ENCODE assay signal across 18 mouse cellular contexts in the genomic region with DNA sequence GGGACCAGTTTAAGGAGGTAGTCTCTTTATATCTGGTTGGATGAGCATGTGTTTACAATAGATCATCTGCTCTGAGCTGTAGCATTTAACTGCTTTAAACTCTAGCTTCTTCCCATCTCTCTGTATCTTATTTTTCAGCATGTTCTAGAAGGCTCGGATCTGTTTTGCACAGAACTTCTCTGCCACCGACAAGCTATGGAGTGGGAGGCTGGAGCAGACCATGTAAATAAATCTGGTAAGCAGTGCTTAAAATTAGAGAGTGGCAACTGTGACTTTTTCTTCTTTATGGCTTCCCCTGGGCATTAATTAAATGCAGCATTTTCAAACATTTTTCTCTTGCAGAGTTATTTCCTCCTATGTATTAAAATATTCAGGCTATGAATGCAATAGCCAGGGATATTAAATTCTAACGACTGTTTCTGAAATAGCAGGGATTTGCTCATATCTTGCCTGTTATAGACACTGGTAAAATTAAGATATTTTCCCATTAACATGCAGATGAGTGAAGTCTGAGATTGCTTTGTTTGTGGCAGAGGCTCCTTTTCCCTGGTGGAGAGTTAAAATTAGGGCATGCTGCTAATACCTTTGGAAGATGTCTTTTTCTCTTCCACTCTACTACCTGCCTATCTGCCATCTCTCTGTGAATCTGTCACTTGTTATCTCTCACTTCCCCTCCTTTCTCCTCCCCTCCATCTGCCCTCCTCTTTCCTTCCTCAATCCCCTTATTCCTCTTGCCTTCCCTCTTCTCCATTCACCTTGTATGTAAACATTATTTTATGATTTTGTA.
DNase-seq lines count a peak whose midpoint lies in the region; ATAC-seq and TF ChIP-seq lines count a peak whose summit lies in the region.
"Had no signal": no experiment of that assay in that cellular context is flagged by ENCODE, and none has a peak within 500 bp of the region (broad histone marks: within the 10 kb centered on the region; RNA-seq: fewer than 3 reads in every experiment).

No protein-coding gene starts in this region.

- DNase-seq in forebrain, postnatal 0 days = no peak
- DNase-seq in forebrain, embryonic 11.5 days (ENCODE audit: low spot score) = no peak
- no peak for DNase-seq in left cerebral cortex, adult 2 months (ENCODE audit: extremely low spot score in 1 of 2, low spot score in 2 of 2)
- DNase-seq in left cerebral cortex, postnatal 4 days = no peak
- DNase-seq in brain, adult 2 months (ENCODE audit: low read depth, low spot score) = peak; percentile 84
- DNase-seq in layer of hippocampus, adult 9-10 months (ENCODE audit: low spot score) = peak; percentile 33
- no peak for DNase-seq in thymus, adult 18-20 months
- DNase-seq: adrenal gland, postnatal 36 days; B cell, adult 2 months; cerebellum, postnatal 36 days; gastrocnemius, postnatal 10 days; liver, postnatal 0 days; lung, postnatal 4 days had no signal

- ATAC-seq in forebrain, postnatal 0 days = no peak; the same call in 1 of the 2 replicates
- no peak for ATAC-seq in forebrain, embryonic 11.5 days (replicated peaks; ENCODE audit: low FRiP score)
- no peak for ATAC-seq in monocyte, adult 5-6 weeks (replicated peaks; ENCODE audit: insufficient number of reproducible peaks, low FRiP score, low TSS enrichment, poor library complexity, severe bottlenecking)
- ATAC-seq: inflammation-experienced regulatory T-cells, adult 6 months; liver, postnatal 0 days; Patski had no signal

- no peak overlapping the region for H3K4me3 ChIP-seq in forebrain, postnatal 0 days (ENCODE audit: low read depth, low read length)
- H3K4me3 ChIP-seq in forebrain, embryonic 11.5 days (ENCODE audit: low read depth, low read length) = no peak overlapping the region
- H3K4me3 ChIP-seq in left cerebral cortex, adult 2 months = no peak overlapping the region
- H3K4me3 ChIP-seq: embryonic facial prominence, embryonic 13.5 days; kidney, embryonic 15.5 days had no signal

- peaks cover 4% of the 10 kb centered on the region for H3K4me1 ChIP-seq in forebrain, postnatal 0 days (ENCODE audit: insufficient read depth)
- H3K4me1 ChIP-seq in forebrain, embryonic 11.5 days (replicated peaks; ENCODE audit: control insufficient read depth, insufficient read depth, low read length) = no peaks in the 10 kb centered on the region
- H3K4me1 ChIP-seq: embryonic facial prominence, embryonic 13.5 days; kidney, embryonic 15.5 days had no signal

- 48% methylated on average over 3 of the region's 3 CpGs for WGBS in forebrain, postnatal 0 days
- 81% methylated on average over 3 of the region's 3 CpGs for WGBS in forebrain, embryonic 11.5 days

- H3K4me2 ChIP-seq in forebrain, postnatal 0 days (ENCODE audit: low read depth) = no peak overlapping the region
- H3K4me2 ChIP-seq in forebrain, embryonic 11.5 days (ENCODE audit: low read depth, low read length, severe bottlenecking) = no peak overlapping the region
- H3K4me2 ChIP-seq: embryonic facial prominence, embryonic 13.5 days; kidney, embryonic 15.5 days had no signal

- no peaks in the 10 kb centered on the region for H3K9me3 ChIP-seq in forebrain, postnatal 0 days (ENCODE audit: low read length)
- no peaks in the 10 kb centered on the region for H3K9me3 ChIP-seq in forebrain, embryonic 11.5 days (ENCODE audit: control insufficient read depth, low read length)
- H3K9me3 ChIP-seq: embryonic facial prominence, embryonic 13.5 days; kidney, embryonic 15.5 days had no signal

- H3K9ac ChIP-seq in forebrain, postnatal 0 days = no peak overlapping the region
- H3K9ac ChIP-seq in forebrain, embryonic 11.5 days (ENCODE audit: low read length) = no peak overlapping the region
- H3K9ac ChIP-seq: embryonic facial prominence, embryonic 13.5 days; kidney, embryonic 15.5 days; liver, postnatal 0 days had no signal

- no peak for TF ChIP-seq CTCF in forebrain, postnatal 0 days (IDR thresholded peaks at IDR 0.05; ENCODE audit: low read depth)
- TF ChIP-seq CTCF in left cerebral cortex, adult 2 months (IDR thresholded peaks at IDR 0.05) = no peak; the same call in 1 of the 2 replicates

- peak overlapping the region; percentile 57 for H3K27ac ChIP-seq in forebrain, postnatal 0 days (ENCODE audit: low read depth, low read length)
- H3K27ac ChIP-seq in forebrain, embryonic 11.5 days (ENCODE audit: low read depth, low read length) = no peak overlapping the region
- peak overlapping the region; percentile 85 for H3K27ac ChIP-seq in left cerebral cortex, adult 2 months
- H3K27ac ChIP-seq: embryonic facial prominence, embryonic 13.5 days; kidney, embryonic 15.5 days had no signal

- intact Hi-C loops in left cerebral cortex, adult 2 months (cut with DNase I) = loop anchor here (5.0 kb wide), 1 partner anchor 36 kb away; no protein-coding TSS in a partner anchor
- intact Hi-C loops in left cerebral cortex, postnatal 4 days (cut with DNase I) = no loop called here

- H3K36me3 ChIP-seq in forebrain, postnatal 0 days (ENCODE audit: insufficient read depth) = no peaks in the 10 kb centered on the region
- no peaks in the 10 kb centered on the region for H3K36me3 ChIP-seq in forebrain, embryonic 11.5 days (ENCODE audit: control insufficient read depth, insufficient read depth, low read length)
- H3K36me3 ChIP-seq: embryonic facial prominence, embryonic 13.5 days; kidney, embryonic 15.5 days had no signal

- no peaks in the 10 kb centered on the region for H3K27me3 ChIP-seq in forebrain, postnatal 0 days (ENCODE audit: insufficient read depth, low read length)
- H3K27me3 ChIP-seq in forebrain, embryonic 11.5 days (ENCODE audit: control insufficient read depth, insufficient read depth, low read length) = no peaks in the 10 kb centered on the region
- H3K27me3 ChIP-seq: embryonic facial prominence, embryonic 13.5 days; kidney, embryonic 15.5 days had no signal

Comparison
In these comparisons a context has a peak if more than half of its experiments do, and no peak if none do; other contexts are left out.
1. DNase-seq: peak in brain, adult 2 months (single experiment) and layer of hippocampus, adult 9-10 months (single experiment); none in forebrain, postnatal 0 days (single experiment), forebrain, embryonic 11.5 days (single experiment), left cerebral cortex, adult 2 months (0 of 2), left cerebral cortex, postnatal 4 days (single experiment) and thymus, adult 18-20 months (0 of 2).